Mouse (Mus musculus): ENCODE results near the gene Ubfd1.

Ubfd1 gene

GRCm38 (mm10) chr7:122066945-122067516 lies at the start of gene Ubfd1, which contains the start of gene Ears2:
TSS of gene Ubfd1 (plus strand) at chr7:122067175.
TSS of gene Ears2 (minus strand) at chr7:122067263.
- TF ChIP-seq GATA4 (IDR thresholded peaks at IDR 0.05; ENCODE audit: insufficient replicate concordance, low read length): peak; percentile 37; the same call in 1 of the 2 replicates

GRCm38 (mm10) chr7:122018247-122018646 lies 48.7 kb upstream of the Ubfd1 start:
- no peak for TF ChIP-seq GATA4 (IDR thresholded peaks at IDR 0.05; ENCODE audit: insufficient replicate concordance, low read length)

GRCm38 (mm10) chr7:122018978-122019377 lies 48.0 kb upstream of the Ubfd1 start:
- no peak for TF ChIP-seq GATA4 (IDR thresholded peaks at IDR 0.05; ENCODE audit: insufficient replicate concordance, low read length)

GRCm38 (mm10) chr7:122020273-122020666 lies 46.7 kb upstream of the Ubfd1 start:
- no peak for TF ChIP-seq GATA4 (IDR thresholded peaks at IDR 0.05; ENCODE audit: insufficient replicate concordance, low read length)

GRCm38 (mm10) chr7:122020667-122021354 lies 46.2 kb upstream of the Ubfd1 start, which contains the start of gene Gga2:
TSS of gene Gga2 (minus strand) at chr7:122021222.
- TF ChIP-seq GATA4 (IDR thresholded peaks at IDR 0.05; ENCODE audit: insufficient replicate concordance, low read length): no peak

GRCm38 (mm10) chr7:122022131-122022530 lies 44.8 kb upstream of the Ubfd1 start:
- no peak for TF ChIP-seq GATA4 (IDR thresholded peaks at IDR 0.05; ENCODE audit: insufficient replicate concordance, low read length)

GRCm38 (mm10) chr7:122033371-122033770 lies 33.6 kb upstream of the Ubfd1 start:
- no peak for TF ChIP-seq GATA4 (IDR thresholded peaks at IDR 0.05; ENCODE audit: insufficient replicate concordance, low read length)

GRCm38 (mm10) chr7:122034348-122034747 lies 32.6 kb upstream of the Ubfd1 start:
- TF ChIP-seq GATA4 (IDR thresholded peaks at IDR 0.05; ENCODE audit: insufficient replicate concordance, low read length): no peak

GRCm38 (mm10) chr7:122044106-122044505 lies 22.9 kb upstream of the Ubfd1 start:
- no peak for TF ChIP-seq GATA4 (IDR thresholded peaks at IDR 0.05; ENCODE audit: insufficient replicate concordance, low read length)

GRCm38 (mm10) chr7:122045181-122045634 lies 21.8 kb upstream of the Ubfd1 start:
- no peak for TF ChIP-seq GATA4 (IDR thresholded peaks at IDR 0.05; ENCODE audit: insufficient replicate concordance, low read length)

GRCm38 (mm10) chr7:122045711-122046110 lies 21.3 kb upstream of the Ubfd1 start:
- TF ChIP-seq GATA4 (IDR thresholded peaks at IDR 0.05; ENCODE audit: insufficient replicate concordance, low read length): no peak

GRCm38 (mm10) chr7:122046813-122047212 lies 20.2 kb upstream of the Ubfd1 start:
- no peak for TF ChIP-seq GATA4 (IDR thresholded peaks at IDR 0.05; ENCODE audit: insufficient replicate concordance, low read length)

- no peak for TF ChIP-seq GATA4 (IDR thresholded peaks at IDR 0.05; ENCODE audit: insufficient replicate concordance, low read length)
Measured at GRCm38 (mm10) chr7:122048191-122048590, 18.8 kb upstream of the Ubfd1 start.

- no peak for TF ChIP-seq GATA4 (IDR thresholded peaks at IDR 0.05; ENCODE audit: insufficient replicate concordance, low read length)
Measured at GRCm38 (mm10) chr7:122050834-122051233, 16.1 kb upstream of the Ubfd1 start.

GRCm38 (mm10) chr7:122056633-122057032 lies 10.3 kb upstream of the Ubfd1 start:
- no peak for TF ChIP-seq GATA4 (IDR thresholded peaks at IDR 0.05; ENCODE audit: insufficient replicate concordance, low read length)

- TF ChIP-seq GATA4 (IDR thresholded peaks at IDR 0.05; ENCODE audit: insufficient replicate concordance, low read length): no peak
Measured at GRCm38 (mm10) chr7:122065656-122066055, 1.3 kb upstream of the Ubfd1 start.

All from liver, adult (tissue).